Mouse (Mus musculus) kidney, postnatal 0 days (tissue): ENCODE results near the gene Letmd1. TPM values are rescaled to one million over a fixed set of nuclear protein-coding genes. Genes with fewer than 3 reads are reported as not detected.

Experiments
- ATAC-seq: fragments of 200-750 bp; cut with Nextera tagmentation; replicated peaks from 2 replicates; pipeline ENCODE4 v1.8.0; 2017; ENCODE audit warnings: low read depth, moderate number of reproducible peaks, moderate TSS enrichment, moderate library complexity; ENCODE audit not compliant: low FRiP score
- DNase-seq: peaks from one replicate; pipeline ENCODE4 v3.0.0-alpha.2; 2016; ENCODE audit warnings: low spot score
- H3K27ac ChIP-seq: fragments of 300-500 bp; sonication (generic); 2 replicates; pipeline ENCODE4 v1.5.1; 2014; ENCODE audit warnings: mild to moderate bottlenecking
- H3K27me3 ChIP-seq: fragments of 300-500 bp; sonication (generic); 2 replicates; pipeline ENCODE4 v1.6.1; 2014; ENCODE audit warnings: low read length, mixed read lengths; ENCODE audit not compliant: insufficient read depth
- H3K36me3 ChIP-seq: fragments of 300-500 bp; sonication (generic); 2 replicates; pipeline ENCODE4 v1.6.1; 2014; ENCODE audit warnings: low read length, mixed read lengths; ENCODE audit not compliant: insufficient read depth
- H3K4me1 ChIP-seq: fragments of 300-500 bp; sonication (generic); replicated peaks from 2 replicates; pipeline ENCODE4 v1.6.1; 2014; ENCODE audit warnings: antibody characterized with exemption, low read length, mixed read lengths; ENCODE audit not compliant: insufficient read depth
- H3K4me2 ChIP-seq: fragments of 300-500 bp; sonication (generic); 2 replicates; pipeline ENCODE4 v1.6.1; 2014; ENCODE audit warnings: mild to moderate bottlenecking, low read length, moderate library complexity, mixed read lengths
- H3K4me3 ChIP-seq: fragments of 300-500 bp; sonication (generic); replicated peaks from 2 replicates; pipeline ENCODE4 v1.5.1; 2014; ENCODE audit warnings: low read depth, low read length
- H3K9ac ChIP-seq: fragments of 300-500 bp; sonication (generic); 2 replicates; pipeline ENCODE4 v1.6.1; 2014; ENCODE audit warnings: low read depth, low read length
- H3K9me3 ChIP-seq: fragments of 300-500 bp; sonication (generic); replicated peaks from 2 replicates; pipeline ENCODE4 v1.6.1; 2016; ENCODE audit warnings: low read length, inconsistent platforms, mixed read lengths
- CTCF ChIP-seq: IDR thresholded peaks from 2 replicates; pipeline ENCODE4 v1.5.1; 2016; ENCODE audit warnings: antibody characterized with exemption, low read depth, mild to moderate bottlenecking, moderate library complexity
- WGBS: fragments of 180-500 bp; shearing (Covaris S2); extraction: QIAGEN DNeasy Blood & Tissue Kit; methylation state at CpG from one replicate; pipeline ENCODE4 v1.1.7; 2014; 5-methylcytosine and 5-hydroxymethylcytosine counted together
- polyA plus RNA-seq: library from polyadenylated mRNA; unstranded; fragments of >200 nt; fragmentation: Nextera tagmentation; extraction: Ambion mirVana; gene quantifications from 2 replicates; pipeline ENCODE4 v1.2.1, GENCODE M21; 2015

Gene Letmd1
- polyA plus RNA-seq, 1 experiment from 2014 or later = 21.3 TPM

DNA sequence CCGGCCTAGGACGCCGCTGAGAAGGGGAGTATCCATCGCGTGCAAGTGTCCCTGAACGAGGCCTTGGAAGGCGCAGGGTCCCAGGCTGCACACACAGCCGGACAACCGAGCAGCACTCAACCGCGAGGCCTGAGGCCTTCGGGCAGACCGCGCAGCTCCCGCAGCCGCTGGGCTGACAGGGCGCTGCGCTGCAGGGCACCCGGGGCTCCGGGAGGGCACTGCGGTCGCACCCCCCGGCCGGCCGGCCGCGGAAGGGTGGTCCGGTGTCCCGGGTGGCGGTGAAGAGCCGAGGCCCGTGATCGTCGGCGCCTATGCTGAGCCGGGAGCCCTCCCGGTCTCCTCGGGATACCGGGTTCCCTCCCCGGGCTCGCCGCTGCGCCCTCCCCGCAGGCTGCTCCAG, 46.3 kb upstream of the Letmd1 start:
- no peaks in the 10 kb centered on the region for H3K27me3 ChIP-seq
- H3K4me3 ChIP-seq = peak overlapping the region; percentile 86
- H3K4me2 ChIP-seq = peak overlapping the region; percentile 96
- 3% methylated on average over 37 of the region's 44 CpGs for WGBS
- DNase-seq (no peak), ATAC-seq (peak; percentile 48)
- no peaks in the 10 kb centered on the region for H3K36me3 ChIP-seq
- H3K4me1 ChIP-seq = peaks cover 20% of the 10 kb centered on the region; the same call in 1 of the 2 replicates
- no peak for TF ChIP-seq CTCF
- H3K9me3 ChIP-seq = no peaks in the 10 kb centered on the region
- peak overlapping the region; percentile 72 for H3K27ac ChIP-seq
- H3K9ac ChIP-seq = peak overlapping the region; percentile 88

DNA sequence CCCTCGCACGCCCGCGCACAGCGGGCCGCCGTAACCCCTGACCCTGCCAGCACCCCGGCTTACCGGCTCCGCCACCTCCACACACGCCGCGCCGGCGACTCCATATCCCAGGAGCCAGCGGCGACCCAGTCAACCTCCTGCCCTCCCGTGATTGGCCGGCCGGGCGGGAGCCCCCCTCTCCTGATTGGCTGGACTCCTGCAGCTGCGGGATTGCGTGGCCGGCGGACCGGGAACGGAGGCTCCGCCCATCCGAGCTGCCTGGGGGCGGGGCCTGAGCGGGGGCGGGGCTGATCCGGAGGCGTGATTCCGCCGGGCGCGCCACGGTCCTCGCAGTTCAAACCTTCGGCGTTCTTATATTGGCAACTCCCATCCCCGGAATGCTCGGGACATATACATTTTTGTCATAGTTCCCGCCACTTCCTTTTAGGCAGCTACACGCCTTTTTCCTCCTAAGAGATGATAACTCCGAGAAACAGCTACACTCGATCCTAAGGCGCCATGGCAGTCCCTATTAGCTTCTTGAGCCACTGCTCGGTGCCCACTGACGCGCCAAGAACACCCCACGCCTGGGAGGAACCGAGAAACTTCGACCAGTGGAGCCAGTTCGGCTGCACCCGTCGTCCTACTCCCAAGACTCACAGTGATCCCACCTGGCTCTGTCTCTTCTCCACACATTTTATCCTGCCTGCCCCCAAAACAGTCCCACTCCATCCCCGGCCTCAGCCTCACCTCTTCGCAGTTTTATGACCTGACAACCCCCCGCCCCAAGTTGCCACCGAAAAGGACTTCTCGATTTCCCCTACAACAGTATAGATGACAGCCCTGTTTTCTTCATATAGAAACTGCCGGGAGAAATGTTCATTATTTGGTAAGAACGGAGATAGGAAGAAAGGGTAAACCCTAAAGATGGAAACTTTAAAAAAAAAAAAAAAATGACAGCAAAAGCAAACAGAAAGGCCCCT, 45.6 kb upstream of the Letmd1 start:
- DNase-seq (peak; percentile 98), ATAC-seq (peak; percentile 94)
- H3K4me3 ChIP-seq = peak overlapping the region; percentile 86
- no peak for TF ChIP-seq CTCF
- H3K4me1 ChIP-seq = peaks cover 17% of the 10 kb centered on the region; the same call in 1 of the 2 replicates
- H3K4me2 ChIP-seq = peak overlapping the region; percentile 96
- H3K27ac ChIP-seq = peak overlapping the region; percentile 72
- no peaks in the 10 kb centered on the region for H3K27me3 ChIP-seq
- peak overlapping the region; percentile 88 for H3K9ac ChIP-seq
- no peaks in the 10 kb centered on the region for H3K36me3 ChIP-seq
- WGBS = 1% methylated on average over 57 of the region's 65 CpGs
- H3K9me3 ChIP-seq = no peaks in the 10 kb centered on the region

DNA sequence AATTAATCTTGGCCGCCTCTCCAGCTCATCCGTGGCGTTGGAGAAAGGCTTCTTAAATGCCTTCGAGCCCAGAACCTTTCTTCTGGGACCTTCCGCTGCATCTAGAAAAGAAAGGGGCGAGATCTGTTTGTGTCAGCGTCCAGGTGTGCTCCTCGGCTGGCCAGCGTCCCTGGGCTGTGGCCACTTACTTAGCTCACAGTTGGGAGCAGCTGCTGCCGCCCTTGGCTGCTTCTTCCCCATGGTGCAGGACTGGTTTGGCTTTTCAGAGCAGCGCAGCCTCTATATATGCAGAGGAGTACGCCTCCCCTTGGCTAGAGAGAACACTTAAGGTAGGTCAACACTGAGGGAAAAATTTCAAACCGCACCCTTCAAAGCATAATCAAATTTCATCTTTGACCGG, 44.9 kb upstream of the Letmd1 start:
- Histone ChIP-seq H3K27me3 (no peaks in the 10 kb centered on the region), H3K4me2 (peak overlapping the region; percentile 96), H3K36me3 (no peaks in the 10 kb centered on the region), H3K4me1 (peaks cover 17% of the 10 kb centered on the region; the same call in 1 of the 2 replicates), H3K4me3 (peak overlapping the region; percentile 86), H3K9ac (no peak overlapping the region), H3K9me3 (no peaks in the 10 kb centered on the region), H3K27ac (peak overlapping the region; percentile 63)
- WGBS = 4% methylated on average over 14 of the region's 14 CpGs
- peak; percentile 23; the same call in 1 of the 2 replicates for TF ChIP-seq CTCF
- DNase-seq = peak; percentile 58
- no peak for ATAC-seq

DNA sequence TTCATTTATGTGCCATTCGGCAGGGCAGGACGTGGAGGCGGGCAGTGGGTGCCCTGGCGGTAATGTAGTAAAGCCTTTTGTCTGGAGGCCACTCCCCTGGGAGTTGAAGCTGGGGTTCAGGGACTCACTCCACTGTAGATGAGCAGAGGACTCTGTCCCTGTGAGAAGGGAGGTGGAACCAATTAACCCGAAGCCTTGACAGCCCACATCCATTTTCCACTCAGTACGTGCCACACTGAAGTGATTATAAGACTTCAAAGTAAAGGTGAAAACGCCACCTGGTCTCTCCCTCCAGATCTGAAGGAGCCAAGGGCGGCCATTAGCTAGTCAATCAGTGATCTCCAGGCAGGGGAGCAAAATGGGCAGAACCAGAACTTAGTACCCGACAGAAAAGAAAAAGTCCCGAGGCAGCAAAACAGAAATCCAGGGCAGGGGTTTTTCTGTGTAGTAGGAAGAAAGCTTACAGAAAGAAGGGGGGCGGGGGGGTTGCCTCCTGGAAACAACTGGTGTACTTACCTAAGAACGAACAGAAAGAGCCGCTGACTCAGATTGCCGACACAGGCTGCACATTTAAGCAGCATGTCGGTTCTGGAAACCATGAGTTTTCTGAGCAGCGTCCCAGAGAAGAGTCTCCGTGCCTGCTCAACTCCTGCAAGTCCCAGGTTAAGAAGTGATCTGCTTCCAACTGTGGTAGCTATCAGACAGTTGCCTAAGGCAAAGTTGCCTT, 44.3 kb upstream of the Letmd1 start, which contains the start of gene Slc11a2:
Gene Slc11a2 (minus strand): TSS at position 677 of the 727 bp plus-strand sequence.
- Histone ChIP-seq H3K4me1 (peaks cover 14% of the 10 kb centered on the region; the same call in 1 of the 2 replicates), H3K9ac (peak within 1 kb of the TSS; percentile 35; the same call in 1 of the 2 replicates), H3K36me3 (no peaks in the 10 kb centered on the region), H3K9me3 (no peaks in the 10 kb centered on the region), H3K4me2 (peak within 1 kb of the TSS; percentile 96), H3K27ac (peak within 1 kb of the TSS; percentile 63), H3K4me3 (peak within 1 kb of the TSS; percentile 86), H3K27me3 (no peaks in the 10 kb centered on the region)
- DNase-seq = peak; percentile 34
- 0 out of 2 replicates have a peak, but pooled peaks have one; percentile 41 for ATAC-seq
- 19% methylated on average over 17 of the region's 17 CpGs for WGBS
- TF ChIP-seq CTCF = no peak

DNA sequence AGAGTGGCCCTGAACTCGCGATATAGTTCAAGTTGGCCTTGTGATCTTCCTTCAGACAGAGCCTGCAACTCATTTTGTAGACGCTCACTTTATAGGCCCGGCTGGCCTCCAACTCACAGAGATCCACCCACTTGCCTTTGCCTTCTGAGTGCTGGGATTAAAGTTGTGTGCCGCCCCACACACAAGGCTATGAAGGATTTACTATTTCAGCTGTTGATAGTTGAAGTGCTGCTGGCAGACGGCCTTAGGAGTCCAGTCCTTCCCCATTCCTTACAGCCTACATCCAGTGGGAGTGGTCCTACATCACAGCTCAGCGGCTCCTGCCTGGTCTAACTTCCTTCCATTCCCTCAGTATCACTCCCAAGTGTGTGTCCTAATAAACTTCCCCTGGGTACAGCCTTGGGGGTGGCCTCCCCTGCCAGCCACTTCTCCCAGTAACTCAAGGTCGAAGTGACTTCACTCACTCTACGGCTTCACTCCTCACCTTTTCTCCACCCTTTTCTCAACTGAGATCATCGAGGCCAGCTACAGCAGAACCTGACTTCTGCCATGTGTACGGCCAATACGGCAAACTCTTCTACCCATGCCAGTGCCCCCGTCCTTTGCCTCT, 40.4 kb upstream of the Letmd1 start:
- no peaks in the 10 kb centered on the region for H3K9me3 ChIP-seq
- no peak overlapping the region for H3K4me2 ChIP-seq
- DNase-seq (peak; percentile 91), ATAC-seq (no peak)
- H3K4me3 ChIP-seq = no peak overlapping the region
- no peaks in the 10 kb centered on the region for H3K36me3 ChIP-seq
- H3K9ac ChIP-seq = no peak overlapping the region
- WGBS = 70% methylated on average over 13 of the region's 13 CpGs
- no peak for TF ChIP-seq CTCF
- H3K27me3 ChIP-seq = no peaks in the 10 kb centered on the region
- H3K27ac ChIP-seq = no peak overlapping the region
- H3K4me1 ChIP-seq = no peaks in the 10 kb centered on the region; the same call in 1 of the 2 replicates
